Mouse (Mus musculus) midbrain, postnatal 0 days (tissue): ENCODE measurements at regions not wholly inside any gene's neighbourhood (a gene's known extent, or its start where the extent isn't known, plus 50 kb on each side); places are given as distances from the start of the nearest gene placed in this dataset.

Source experiments
- ATAC-seq: fragments of 200-750 bp; cut with Nextera tagmentation; 2 replicates; pipeline ENCODE4 v1.8.0; 2017; ENCODE audit warnings: moderate number of reproducible peaks, mild to moderate bottlenecking, moderate TSS enrichment, moderate library complexity; ENCODE audit not compliant: low FRiP score
- DNase-seq: peaks from one replicate; pipeline ENCODE4 v3.0.0-alpha.2; 2015; ENCODE audit warnings: low spot score
- H3K27ac ChIP-seq: fragments of 300-500 bp; sonication (generic); 2 replicates; pipeline ENCODE4 v1.5.1; 2014; ENCODE audit warnings: low read depth, mild to moderate bottlenecking, low read length, mixed read lengths
- H3K27me3 ChIP-seq: fragments of 300-500 bp; sonication (generic); 2 replicates; pipeline ENCODE4 v1.6.1; 2014; ENCODE audit warnings: low read length, control low read depth, mixed read lengths; ENCODE audit not compliant: insufficient read depth
- H3K36me3 ChIP-seq: fragments of 300-500 bp; sonication (generic); 2 replicates; pipeline ENCODE4 v1.6.1; 2014; ENCODE audit warnings: low read length, control low read depth, mixed read lengths; ENCODE audit not compliant: insufficient read depth
- H3K4me1 ChIP-seq: fragments of 300-500 bp; sonication (generic); 2 replicates; pipeline ENCODE4 v1.6.1; 2014; ENCODE audit warnings: mild to moderate bottlenecking, control low read depth, antibody characterized with exemption, low read length, mixed read lengths; ENCODE audit not compliant: insufficient read depth
- H3K4me2 ChIP-seq: fragments of 300-500 bp; sonication (generic); 2 replicates; pipeline ENCODE4 v1.6.1; 2014; ENCODE audit warnings: low read depth, mild to moderate bottlenecking, low read length, mixed read lengths; ENCODE audit not compliant: poor library complexity, severe bottlenecking
- H3K4me3 ChIP-seq: fragments of 300-500 bp; sonication (generic); 2 replicates; pipeline ENCODE4 v1.5.1; 2014; ENCODE audit warnings: low read depth, mild to moderate bottlenecking, low read length, moderate library complexity
- H3K9ac ChIP-seq: fragments of 300-500 bp; sonication (generic); replicated peaks from 2 replicates; pipeline ENCODE4 v1.6.1; 2014; ENCODE audit warnings: mild to moderate bottlenecking, low read length, moderate library complexity, mixed read lengths; ENCODE audit not compliant: poor library complexity, severe bottlenecking
- H3K9me3 ChIP-seq: fragments of 300-500 bp; sonication (generic); 2 replicates; pipeline ENCODE4 v1.6.1; 2016; ENCODE audit warnings: low read length, control low read depth
- CTCF ChIP-seq: IDR thresholded peaks from 2 replicates; pipeline ENCODE4 v1.5.1; 2016; ENCODE audit warnings: antibody characterized with exemption, mild to moderate bottlenecking
- WGBS: fragments of 180-500 bp; shearing (Covaris S2); extraction: QIAGEN DNeasy Blood & Tissue Kit; methylation state at CpG from one replicate; pipeline ENCODE4 v1.1.7; 2014; 5-methylcytosine and 5-hydroxymethylcytosine counted together

GRCm38 (mm10) chr14:47990716-47991115, 129.9 kb upstream of the Peli2 start:
- no peak for DNase-seq
- no peak overlapping the region for H3K9ac ChIP-seq
- no peaks in the 10 kb centered on the region for H3K36me3 ChIP-seq

GRCm38 (mm10) chr14:47991546-47991945, 129.1 kb upstream of the Peli2 start:
- H3K4me2 ChIP-seq, result no peak overlapping the region
- H3K4me1 ChIP-seq, result 0 out of 2 replicates have a peak, but pooled peaks cover 4% of the 10 kb centered on the region
- DNase-seq (no peak), ATAC-seq (no peak)
- H3K36me3 ChIP-seq, result no peaks in the 10 kb centered on the region
- H3K27me3 ChIP-seq, result no peaks in the 10 kb centered on the region
- H3K4me3 ChIP-seq, result no peak overlapping the region
- H3K9me3 ChIP-seq, result no peaks in the 10 kb centered on the region
- WGBS, result 87% methylated on average over 7 of the region's 7 CpGs
- H3K27ac ChIP-seq, result no peak overlapping the region
- H3K9ac ChIP-seq, result no peak overlapping the region
- no peak for TF ChIP-seq CTCF

More at GRCm38 (mm10) chr14:47990716-47991115, 129.9 kb upstream of the Peli2 start:
- H3K9me3 ChIP-seq, result no peaks in the 10 kb centered on the region
- no peak for TF ChIP-seq CTCF
- no peak overlapping the region for H3K27ac ChIP-seq
- 58% methylated on average over 3 of the region's 3 CpGs for WGBS
- no peak overlapping the region for H3K4me3 ChIP-seq
- no peaks in the 10 kb centered on the region for H3K27me3 ChIP-seq
- H3K4me2 ChIP-seq, result no peak overlapping the region
- no peak for ATAC-seq
- 0 out of 2 replicates have a peak, but pooled peaks cover 4% of the 10 kb centered on the region for H3K4me1 ChIP-seq

DNA sequence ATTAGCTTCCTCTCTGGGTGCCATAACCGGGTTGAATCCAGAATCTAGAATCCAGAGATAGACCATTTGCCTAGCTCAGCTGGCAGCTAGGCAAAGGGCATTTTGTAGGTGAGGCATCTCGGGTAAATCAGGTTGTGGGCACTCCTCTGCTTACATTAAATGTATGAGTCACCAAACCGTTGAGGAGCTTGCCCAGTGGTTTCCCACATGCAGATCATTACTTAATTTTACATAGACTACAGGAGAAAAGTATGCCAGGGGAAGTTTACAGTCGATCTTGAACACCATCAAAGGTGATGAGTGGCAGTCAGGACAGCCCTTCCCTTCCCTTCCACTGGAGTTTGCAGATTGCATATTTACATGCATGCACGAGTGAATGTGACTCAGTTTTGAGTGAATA, 128.5 kb upstream of the Peli2 start:
- ATAC-seq, result no peak
- Histone ChIP-seq H3K9me3 (no peaks in the 10 kb centered on the region), H3K27me3 (no peaks in the 10 kb centered on the region)

DNA sequence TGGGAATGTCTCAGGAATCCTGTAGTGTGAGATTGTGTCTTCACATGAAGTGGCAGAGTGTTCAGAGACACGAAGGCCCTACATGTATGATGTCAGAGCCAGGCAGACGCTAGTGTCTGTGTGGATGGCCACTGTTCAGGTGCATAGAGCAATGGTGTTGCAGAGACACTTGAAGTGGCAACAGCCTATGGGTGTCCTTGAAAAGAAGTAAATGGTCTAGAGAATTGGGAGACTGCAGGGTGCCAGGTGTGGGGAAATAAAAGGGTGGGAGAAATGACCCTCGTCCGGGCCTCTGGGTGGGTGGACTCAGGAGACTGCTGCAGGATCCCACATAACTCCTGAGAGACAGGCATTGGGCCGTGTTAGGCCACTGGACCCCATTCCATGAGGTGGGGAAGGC, 127.8 kb upstream of the Peli2 start:
- Histone ChIP-seq H3K4me1 (no peaks in the 10 kb centered on the region), H3K4me3 (no peak overlapping the region), H3K9ac (no peak overlapping the region), H3K27me3 (no peaks in the 10 kb centered on the region), H3K36me3 (no peaks in the 10 kb centered on the region), H3K27ac (no peak overlapping the region), H3K9me3 (no peaks in the 10 kb centered on the region), H3K4me2 (no peak overlapping the region)
- 89% methylated on average over 5 of the region's 5 CpGs for WGBS
- no peak for TF ChIP-seq CTCF
- ATAC-seq, result no peak
- DNase-seq, result no peak

More for the DNA sequence above, 128.5 kb upstream of the Peli2 start:
- no peaks in the 10 kb centered on the region for H3K36me3 ChIP-seq
- DNase-seq, result no peak
- 82% methylated on average over 5 of the region's 5 CpGs for WGBS
- H3K27ac ChIP-seq, result no peak overlapping the region
- no peak for TF ChIP-seq CTCF
- no peak overlapping the region for H3K4me3 ChIP-seq
- H3K9ac ChIP-seq, result no peak overlapping the region
- H3K4me1 ChIP-seq, result 0 out of 2 replicates have a peak, but pooled peaks cover 2% of the 10 kb centered on the region
- no peak overlapping the region for H3K4me2 ChIP-seq

DNA sequence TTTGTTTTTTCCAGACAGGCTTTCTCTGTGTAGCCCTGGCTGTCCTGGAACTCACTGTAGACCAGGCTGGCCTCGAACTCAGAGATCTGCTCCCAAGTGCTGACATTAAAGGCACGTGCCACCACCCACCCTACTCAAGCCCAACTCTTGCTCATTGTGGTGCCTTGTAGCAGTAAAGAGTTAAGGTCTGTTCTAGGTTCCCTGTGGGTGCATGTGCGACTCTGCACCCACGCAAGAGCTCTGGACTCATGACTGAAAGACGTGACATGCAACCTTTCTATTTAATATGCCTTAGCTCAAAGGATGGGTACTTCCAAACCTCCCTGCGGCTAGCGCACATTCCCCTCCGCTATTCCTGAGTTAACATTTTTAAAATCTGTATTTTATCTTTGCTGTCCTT, 121.7 kb upstream of the Peli2 start:
- no peak overlapping the region for H3K9ac ChIP-seq
- WGBS, result 95% methylated on average over 8 of the region's 8 CpGs
- no peak for ATAC-seq

DNA sequence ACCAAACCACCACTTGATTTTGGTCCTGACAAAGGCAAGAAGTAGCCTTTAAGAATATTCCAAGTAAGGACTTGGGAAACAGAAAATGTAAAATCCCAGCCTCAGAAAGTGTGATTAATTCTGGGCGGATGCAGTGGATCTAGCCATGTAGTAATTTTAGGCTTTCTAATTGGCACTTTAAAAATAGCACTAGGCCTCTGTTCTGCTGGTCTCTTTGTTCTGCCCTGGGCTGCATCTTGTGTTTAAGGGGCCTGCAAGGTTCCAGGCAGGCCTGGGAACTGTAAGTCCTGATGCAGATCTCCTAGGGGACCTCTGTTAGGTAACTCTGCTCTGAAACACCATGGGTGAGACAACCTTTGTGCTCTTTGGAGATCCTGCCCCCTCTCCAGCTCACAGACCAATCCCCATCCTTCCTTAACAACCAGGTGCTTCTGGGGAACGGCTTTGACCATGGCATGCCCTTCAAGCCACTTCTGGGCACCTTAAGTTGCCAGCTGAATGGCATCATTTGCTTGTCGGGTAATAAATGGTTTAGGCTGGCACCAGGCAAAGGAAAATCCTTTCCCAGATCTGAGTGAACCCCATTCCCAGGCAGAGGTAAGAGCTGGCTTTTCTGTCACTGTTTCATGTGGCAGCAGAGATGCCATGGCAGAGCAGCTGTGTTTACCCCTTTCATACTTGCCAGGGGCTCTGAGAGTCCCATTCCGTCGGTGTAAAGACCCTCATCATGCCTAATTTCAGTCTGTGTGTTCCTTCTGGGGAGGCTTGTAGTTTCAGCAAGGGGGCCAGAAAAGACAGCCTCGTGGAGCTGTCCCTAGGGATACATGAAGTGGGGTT, 115.3 kb upstream of the Peli2 start:
- ATAC-seq, result no peak
- no peak overlapping the region for H3K4me3 ChIP-seq
- 80% methylated on average over 6 of the region's 6 CpGs for WGBS
- DNase-seq, result no peak
- H3K27me3 ChIP-seq, result no peaks in the 10 kb centered on the region
- no peaks in the 10 kb centered on the region for H3K4me1 ChIP-seq
- no peak overlapping the region for H3K9ac ChIP-seq
- no peak overlapping the region for H3K27ac ChIP-seq
- H3K4me2 ChIP-seq, result no peak overlapping the region
- H3K36me3 ChIP-seq, result no peaks in the 10 kb centered on the region
- TF ChIP-seq CTCF, result no peak
- H3K9me3 ChIP-seq, result no peaks in the 10 kb centered on the region

More for the DNA sequence above, 121.7 kb upstream of the Peli2 start:
- H3K4me3 ChIP-seq, result no peak overlapping the region
- H3K36me3 ChIP-seq, result no peaks in the 10 kb centered on the region
- no peak for TF ChIP-seq CTCF
- no peak overlapping the region for H3K4me2 ChIP-seq
- no peaks in the 10 kb centered on the region for H3K9me3 ChIP-seq
- H3K4me1 ChIP-seq, result no peaks in the 10 kb centered on the region
- H3K27me3 ChIP-seq, result no peaks in the 10 kb centered on the region
- no peak for DNase-seq
- H3K27ac ChIP-seq, result no peak overlapping the region
